Mouse (Mus musculus) monocyte, adult 2 months (primary cell): ENCODE data around the gene Tstd2.

Source experiments
- DNase-seq, 2 experiments: peaks; one replicate each; pipeline ENCODE4 v3.0.0; 2022; ENCODE audit warnings: low spot score in 2 of 2, low read depth in 1 of 2

Gene Tstd2

DNA sequence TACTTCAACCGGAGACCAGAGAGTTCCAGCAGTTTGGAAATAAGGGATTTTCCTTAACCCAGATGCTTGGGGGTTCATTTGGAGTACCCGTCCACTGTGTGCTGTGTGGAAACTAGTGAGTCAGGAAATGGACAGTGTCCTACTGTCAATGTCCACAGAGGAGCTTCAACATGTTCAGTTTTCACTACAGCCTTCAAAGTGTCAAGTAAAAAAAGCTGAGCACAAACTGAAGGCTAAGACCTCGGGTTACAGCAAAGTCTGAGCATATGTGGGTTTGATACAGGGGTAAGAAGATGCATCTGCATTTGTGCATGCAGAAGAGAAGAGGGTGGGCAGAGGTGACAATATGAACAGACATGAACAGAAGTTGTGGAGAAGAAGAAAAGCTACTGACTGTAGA is 17.7 kb downstream of the Tstd2 start:
- no peak for DNase-seq

- DNase-seq: no peak
These were observed 18.9 kb downstream of the Tstd2 start for GRCm38 (mm10) chr4:46119514-46120094.

GRCm38 (mm10) chr4:46117536-46117935 is 21.0 kb downstream of the Tstd2 start:
- no peak for DNase-seq

- DNase-seq: no peak
These were observed 21.8 kb downstream of the Tstd2 start for GRCm38 (mm10) chr4:46116544-46117175.

DNA sequence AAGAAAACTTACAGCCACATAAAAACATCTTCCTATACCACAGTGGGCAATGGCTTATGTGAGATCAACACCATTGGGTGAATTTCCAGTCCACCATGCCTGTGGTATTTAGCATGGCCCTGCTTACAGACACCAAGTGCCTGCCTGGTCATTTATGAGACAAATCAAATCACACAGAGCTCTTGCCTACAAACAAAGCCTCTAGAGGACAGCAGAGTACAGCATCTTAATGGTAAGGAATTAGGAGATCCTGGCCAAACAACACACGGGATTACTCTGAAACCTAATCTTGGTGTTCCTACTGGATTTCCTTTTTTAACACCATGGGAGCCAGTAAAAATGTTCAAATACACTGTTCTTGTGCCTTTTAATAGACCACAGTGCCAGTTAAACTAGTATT is 23.2 kb downstream of the Tstd2 start:
- no peak for DNase-seq

- no peak for DNase-seq
These were observed 27.1 kb downstream of the Tstd2 start for GRCm38 (mm10) chr4:46111361-46111760.

DNA sequence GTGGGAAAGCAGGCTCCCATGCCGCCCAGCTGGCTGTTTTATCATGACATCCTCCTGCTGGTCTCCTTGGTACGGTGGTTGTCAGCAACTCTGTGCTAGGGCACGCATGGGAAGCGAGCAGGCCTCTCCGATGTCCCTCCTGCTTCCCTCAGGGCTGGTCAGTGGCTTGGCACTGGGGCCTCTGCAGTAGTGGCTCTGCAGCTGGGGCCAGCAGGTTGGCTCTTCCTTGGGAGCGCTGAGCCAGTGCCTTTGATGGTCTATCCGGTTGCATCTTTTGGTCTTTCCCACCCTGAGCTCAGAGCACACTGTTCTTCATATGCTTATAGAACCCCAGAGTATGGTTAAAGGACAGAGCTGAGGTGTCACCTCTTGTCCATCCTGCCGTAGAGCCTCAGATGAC is 28.4 kb downstream of the Tstd2 start:
- DNase-seq: no peak

- DNase-seq: no peak
These were observed 36.3 kb downstream of the Tstd2 start for GRCm38 (mm10) chr4:46102078-46102769.

GRCm38 (mm10) chr4:46101211-46101711 is 37.2 kb downstream of the Tstd2 start:
- no peak for DNase-seq

GRCm38 (mm10) chr4:46100539-46100938 is 38.0 kb downstream of the Tstd2 start:
- DNase-seq: no peak

DNA sequence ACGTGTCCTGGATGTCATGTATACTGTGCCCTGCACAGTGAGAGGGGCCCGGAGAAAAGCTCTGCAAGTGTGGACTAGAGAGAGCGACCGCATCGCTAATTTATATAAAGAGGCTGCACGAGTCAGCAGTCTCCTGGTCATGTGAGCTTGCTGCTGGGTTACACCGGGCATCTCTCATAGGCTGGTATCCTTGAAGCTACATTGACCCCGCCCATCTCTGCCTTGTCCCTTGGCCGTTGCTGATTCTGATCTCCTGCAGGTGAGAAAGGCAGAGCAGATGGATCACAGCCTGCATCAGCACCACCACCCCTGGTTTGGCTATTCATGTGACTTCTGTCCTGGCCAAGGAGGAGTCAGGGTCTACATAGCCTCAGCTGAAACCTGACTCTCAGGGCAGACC is 39.4 kb downstream of the Tstd2 start:
- no peak for DNase-seq

DNA sequence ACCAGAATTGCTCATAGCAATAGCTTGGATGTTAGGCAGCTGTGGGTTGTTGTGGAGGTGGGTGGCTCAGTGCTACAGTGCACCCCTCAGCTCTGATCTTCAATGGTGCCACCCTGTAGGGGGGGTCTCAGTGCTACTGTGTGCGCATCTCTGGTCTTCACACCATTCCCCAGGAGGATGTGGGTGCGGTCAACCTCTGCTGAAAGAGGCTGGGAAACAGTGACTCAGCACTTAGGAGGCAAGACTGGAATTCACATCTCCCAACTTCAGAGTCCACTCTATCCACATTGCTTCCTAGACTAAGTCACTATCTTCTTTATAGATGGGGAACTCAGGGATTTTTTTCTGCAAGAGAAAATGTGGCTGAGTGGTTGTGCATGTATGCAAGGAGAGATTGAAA is 40.9 kb downstream of the Tstd2 start:
- DNase-seq: no peak

GRCm38 (mm10) chr4:46096546-46096945 is 41.9 kb downstream of the Tstd2 start:
- DNase-seq: no peak

DNA sequence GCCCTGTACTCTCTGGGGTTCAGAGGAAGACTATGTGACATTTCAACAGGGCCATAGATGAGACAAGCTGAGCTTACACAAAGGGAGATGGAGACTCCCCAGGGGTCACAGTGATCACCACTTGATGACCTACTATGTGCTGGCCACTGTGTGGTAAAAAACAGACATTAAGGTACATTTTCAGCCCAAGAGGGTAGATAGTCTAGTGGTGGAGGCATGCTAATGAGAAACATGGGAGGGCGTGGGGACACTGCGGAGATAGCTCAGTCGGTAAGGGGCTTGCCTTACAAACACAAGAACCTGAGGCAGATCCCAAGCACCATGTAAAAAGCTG is 42.7 kb downstream of the Tstd2 start:
- no peak for DNase-seq

DNA sequence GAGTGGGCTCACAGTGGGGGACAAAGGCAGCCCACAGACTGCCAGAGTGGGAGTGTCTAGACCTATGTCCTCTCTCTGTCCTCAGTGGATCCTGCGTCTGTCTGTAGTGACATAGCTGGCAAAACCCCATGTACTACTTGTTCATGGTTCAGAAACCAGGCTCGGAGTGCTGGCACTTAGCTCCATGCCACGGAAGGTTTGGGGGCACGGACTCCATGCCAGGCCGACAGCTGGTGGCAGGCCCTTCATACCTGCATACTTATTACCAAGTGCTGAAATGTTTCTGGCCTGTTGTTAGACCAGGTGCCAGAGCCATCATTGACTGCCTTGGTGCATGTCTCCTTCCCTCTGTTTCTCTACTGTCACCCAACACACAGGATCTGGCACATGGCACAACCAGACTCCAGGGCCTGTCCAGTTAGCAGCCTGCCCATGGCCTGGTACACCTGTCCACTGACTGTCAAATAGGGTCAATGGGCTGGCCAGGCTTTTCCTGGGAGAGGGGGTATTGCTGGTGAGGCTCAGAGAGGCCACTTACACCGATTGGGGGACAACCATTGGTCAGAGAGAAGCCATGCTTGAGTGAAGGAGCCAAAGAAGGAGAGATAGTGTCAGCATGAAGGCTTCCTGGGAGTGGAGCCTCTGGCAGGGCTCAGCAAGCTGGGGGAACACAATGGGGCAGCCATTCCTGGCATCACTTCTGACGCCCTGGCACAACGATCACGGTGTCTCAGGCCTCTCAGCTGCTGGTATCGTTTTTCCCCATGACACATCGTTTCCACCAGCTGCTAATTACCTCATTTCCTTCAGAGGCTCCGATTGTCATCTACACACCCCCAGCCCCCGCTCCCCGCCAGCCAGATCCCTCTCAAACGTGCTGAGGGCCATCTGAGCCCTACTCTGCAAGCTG is 43.3 kb downstream of the Tstd2 start:
- no peak for DNase-seq

GRCm38 (mm10) chr4:46092429-46093076 is 45.9 kb downstream of the Tstd2 start:
- no peak for DNase-seq

- DNase-seq: no peak
These were observed 48.9 kb downstream of the Tstd2 start for GRCm38 (mm10) chr4:46089524-46090125.

GRCm38 (mm10) chr4:46087852-46088251 is 50.6 kb downstream of the Tstd2 start:
- DNase-seq: no peak

DNA sequence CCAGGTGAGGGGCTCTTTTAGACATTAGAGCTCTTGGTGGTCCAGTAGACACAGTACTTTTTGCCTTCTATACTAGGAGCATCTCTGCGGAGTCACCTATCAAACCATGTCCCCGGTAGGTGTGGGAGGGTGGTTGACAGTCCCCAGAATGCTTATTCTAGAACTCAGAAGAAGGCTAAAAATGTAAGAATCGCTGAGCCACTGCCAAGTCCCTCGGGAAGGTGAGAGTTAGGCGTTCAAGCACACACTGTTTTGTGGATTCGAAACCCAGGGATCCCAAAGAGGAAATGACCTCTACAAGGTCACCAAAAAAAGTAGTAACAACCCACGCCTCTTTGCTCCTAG is 51.1 kb downstream of the Tstd2 start:
- DNase-seq: no peak

DNA sequence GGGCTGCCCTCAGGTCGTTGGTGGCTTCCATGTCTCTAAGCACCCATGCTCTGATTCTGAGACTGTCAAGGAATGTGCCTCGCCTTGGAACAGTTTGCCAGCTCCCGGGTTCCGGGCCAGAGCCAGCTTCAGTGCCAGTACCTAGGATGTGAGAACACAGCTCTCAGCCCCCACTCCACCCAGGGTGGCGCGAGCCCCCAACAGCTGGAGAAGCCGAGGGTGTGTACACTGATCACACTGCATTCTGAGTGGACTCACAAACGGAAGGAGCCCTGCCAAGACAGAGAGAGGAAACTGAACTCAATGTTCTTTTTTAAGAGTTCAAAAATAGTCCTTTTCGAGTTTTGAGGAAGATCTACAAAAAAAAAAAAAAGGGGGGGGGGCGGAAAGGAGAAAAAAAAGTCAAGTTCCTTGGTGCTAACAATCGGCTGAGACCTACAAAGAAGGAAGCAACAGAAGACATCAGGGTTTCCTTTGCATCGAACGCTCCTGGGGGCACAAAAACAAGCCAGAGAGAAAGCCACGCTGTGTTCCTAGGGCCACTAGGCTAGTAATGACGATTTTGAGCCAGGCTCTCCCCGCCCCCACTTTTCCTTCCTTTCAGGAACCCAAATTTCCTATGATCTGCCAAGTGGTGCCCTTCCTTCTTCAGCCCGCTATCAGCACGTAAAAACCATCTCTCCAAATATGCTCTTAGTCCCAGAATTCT is 51.6 kb downstream of the Tstd2 start:
- no peak for DNase-seq
